ENCODE assay signal across 24 mouse cellular contexts in the genomic region with DNA sequence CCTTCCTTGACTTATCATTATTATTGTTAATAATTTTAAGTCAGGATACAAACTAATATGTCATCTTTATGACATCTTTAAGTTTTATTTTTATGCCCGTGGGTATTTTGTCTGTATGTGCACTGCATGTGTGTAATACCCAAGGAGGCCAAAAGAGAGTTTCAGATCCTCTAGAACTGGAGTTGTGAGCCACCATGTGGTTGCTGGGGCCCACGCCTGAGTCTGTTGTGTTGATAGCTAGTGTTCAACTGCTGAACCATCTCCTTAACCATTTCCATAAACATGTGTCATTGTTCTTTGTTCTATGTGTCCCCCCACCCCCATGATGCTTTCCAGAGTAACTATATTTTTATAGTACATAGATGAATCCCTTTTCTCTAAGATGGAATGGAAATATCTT.
DNase-seq lines count a peak whose midpoint lies in the region; ATAC-seq and TF ChIP-seq lines count a peak whose summit lies in the region.
"Had no signal": no experiment of that assay in that cellular context is flagged by ENCODE, and none has a peak within 500 bp of the region (broad histone marks: within the 10 kb centered on the region; RNA-seq: fewer than 3 reads in every experiment).

No protein-coding gene starts in this region.

- peak; percentile 44 for TF ChIP-seq RAD21 in CH12.LX (IDR thresholded peaks at IDR 0.05; ENCODE audit: low read depth, low read length)

- no peak for DNase-seq in lung, postnatal 0 days (ENCODE audit: low spot score)
- DNase-seq in lung, postnatal 14 days, result no peak
- DNase-seq in CH12.LX (ENCODE audit: extremely low read depth), result peak; percentile 35
- DNase-seq in ovary, postnatal 10 days (ENCODE audit: low spot score), result no peak
- DNase-seq in forebrain, embryonic 10.5 days (ENCODE audit: extremely low spot score, low spot score), result no peak
- DNase-seq: adrenal gland, adult 8-10 months; adrenal gland, postnatal 25 days; B cell, adult 2 months; cerebellum, adult 18-20 months; cerebellum, adult 9-10 months; cerebellum, postnatal 14 days; forebrain, postnatal 0 days; gastrocnemius, postnatal 10 days; gastrocnemius, postnatal 36 days; heart, postnatal 36 days had no signal

- no peak for TF ChIP-seq EP300 in lung, postnatal 0 days (IDR thresholded peaks at IDR 0.05)
- TF ChIP-seq EP300 in CH12.LX (IDR thresholded peaks at IDR 0.05; ENCODE audit: low read length), result no peak

- 65% methylated on average over 2 of the region's 2 CpGs for WGBS in intestine, postnatal 0 days
- 69% methylated on average over 2 of the region's 2 CpGs for WGBS in intestine, embryonic 16.5 days
- 68% methylated on average over 2 of the region's 2 CpGs for WGBS in lung, postnatal 0 days
- 85% methylated on average over 2 of the region's 2 CpGs for WGBS in forebrain, embryonic 10.5 days

- TF ChIP-seq CTCF in intestine, postnatal 0 days (IDR thresholded peaks at IDR 0.05; ENCODE audit: low read depth), result 0 out of 2 replicates have a peak, but pooled peaks have one; percentile 7
- 0 out of 2 replicates have a peak, but pooled peaks have one; percentile 6 for TF ChIP-seq CTCF in lung, postnatal 0 days (IDR thresholded peaks at IDR 0.05)
- TF ChIP-seq CTCF in CH12.LX (conservative IDR thresholded peaks at IDR 0.05 in 1 of 2, IDR thresholded peaks at IDR 0.05 in 1 of 2; ENCODE audit: low read depth in 2 of 2, low read length in 2 of 2), result peak in 1 of 2 experiments; percentile 52; a peak in 2 of 4 replicates

- no peak overlapping the region for H3K27ac ChIP-seq in intestine, postnatal 0 days (ENCODE audit: low read depth, low read length)
- no peak overlapping the region for H3K27ac ChIP-seq in intestine, embryonic 16.5 days (ENCODE audit: low read length)
- no peak overlapping the region for H3K27ac ChIP-seq in lung, postnatal 0 days (ENCODE audit: low read length)
- H3K27ac ChIP-seq in CH12.LX (ENCODE audit: insufficient read depth, low read depth), result no peak overlapping the region
- no peak overlapping the region for H3K27ac ChIP-seq in forebrain, embryonic 10.5 days
- H3K27ac ChIP-seq: hindbrain, embryonic 10.5 days; hindbrain, embryonic 13.5 days had no signal

- no peaks in the 10 kb centered on the region for H3K36me3 ChIP-seq in intestine, postnatal 0 days (ENCODE audit: control insufficient read depth, insufficient read depth)
- H3K36me3 ChIP-seq in intestine, embryonic 16.5 days (ENCODE audit: control insufficient read depth, insufficient read depth, low read length), result no peaks in the 10 kb centered on the region
- H3K36me3 ChIP-seq in lung, postnatal 0 days (ENCODE audit: insufficient read depth, low read length), result no peaks in the 10 kb centered on the region
- H3K36me3 ChIP-seq in CH12.LX (replicated peaks in 1 of 2; ENCODE audit: control insufficient read depth in 1 of 2, insufficient read depth in 1 of 2, low read length in 1 of 2), result no peaks in the 10 kb centered on the region
- H3K36me3 ChIP-seq in forebrain, embryonic 10.5 days (replicated peaks), result no peaks in the 10 kb centered on the region
- H3K36me3 ChIP-seq: hindbrain, embryonic 10.5 days; hindbrain, embryonic 13.5 days had no signal

- H3K9ac ChIP-seq in intestine, postnatal 0 days (ENCODE audit: low read depth, low read length), result no peak overlapping the region
- H3K9ac ChIP-seq in intestine, embryonic 16.5 days (ENCODE audit: low read depth, low read length), result no peak overlapping the region
- no peak overlapping the region for H3K9ac ChIP-seq in lung, postnatal 0 days (replicated peaks; ENCODE audit: low read depth)
- no peak overlapping the region for H3K9ac ChIP-seq in CH12.LX (ENCODE audit: insufficient read depth, low read depth)
- H3K9ac ChIP-seq: forebrain, postnatal 0 days; hindbrain, embryonic 13.5 days had no signal

- no peak for TF ChIP-seq POLR2A in CH12.LX (IDR thresholded peaks at IDR 0.05; ENCODE audit: low read depth, low read length)

- H3K27me3 ChIP-seq in intestine, postnatal 0 days (replicated peaks; ENCODE audit: control insufficient read depth, insufficient read depth, low read length), result no peaks in the 10 kb centered on the region
- no peaks in the 10 kb centered on the region for H3K27me3 ChIP-seq in intestine, embryonic 16.5 days (replicated peaks; ENCODE audit: control insufficient read depth, insufficient read depth, low read length)
- no peaks in the 10 kb centered on the region for H3K27me3 ChIP-seq in lung, postnatal 0 days (replicated peaks; ENCODE audit: insufficient read depth, low read length)
- no peaks in the 10 kb centered on the region for H3K27me3 ChIP-seq in CH12.LX (replicated peaks)
- H3K27me3 ChIP-seq in forebrain, embryonic 10.5 days (ENCODE audit: poor library complexity, severe bottlenecking), result no peaks in the 10 kb centered on the region
- H3K27me3 ChIP-seq: hindbrain, embryonic 13.5 days had no signal

- no peaks in the 10 kb centered on the region for H3K4me1 ChIP-seq in intestine, postnatal 0 days (replicated peaks; ENCODE audit: control insufficient read depth, insufficient read depth, low read length)
- no peaks in the 10 kb centered on the region for H3K4me1 ChIP-seq in intestine, embryonic 16.5 days (ENCODE audit: control insufficient read depth, insufficient read depth, low read length)
- no peaks in the 10 kb centered on the region for H3K4me1 ChIP-seq in lung, postnatal 0 days (ENCODE audit: insufficient read depth, low read depth, low read length)
- peaks cover 0 to 6% of the 10 kb centered on the region in 2 experiments; a peak in 2 of 4 replicates for H3K4me1 ChIP-seq in CH12.LX (ENCODE audit: control insufficient read depth in 1 of 2, insufficient read depth in 2 of 2)
- H3K4me1 ChIP-seq in forebrain, embryonic 10.5 days, result no peaks in the 10 kb centered on the region
- H3K4me1 ChIP-seq: hindbrain, embryonic 10.5 days; hindbrain, embryonic 13.5 days had no signal

- H3K79me2 ChIP-seq in CH12.LX (replicated peaks; ENCODE audit: control insufficient read depth, extremely low read depth, insufficient read depth, poor library complexity, severe bottlenecking), result no peaks in the 10 kb centered on the region

- no peak overlapping the region for H3K4me2 ChIP-seq in intestine, postnatal 0 days (replicated peaks; ENCODE audit: low read depth)
- no peak overlapping the region for H3K4me2 ChIP-seq in intestine, embryonic 16.5 days (ENCODE audit: low read depth, low read length)
- no peak overlapping the region for H3K4me2 ChIP-seq in lung, postnatal 0 days (replicated peaks; ENCODE audit: low read depth, low read length)
- H3K4me2 ChIP-seq in CH12.LX (ENCODE audit: insufficient read depth, low read depth, poor library complexity, severe bottlenecking), result no peak overlapping the region
- H3K4me2 ChIP-seq: heart, embryonic 11.5 days; hindbrain, embryonic 13.5 days had no signal

- dilution Hi-C loops in CH12.LX (cut with MboI; ENCODE audit: extremely low pct_ligation_motif_present, extremely low pct_unique_long_range_greater_than_20kb, low sequenced_read_pairs), result no loop called here

- in situ Hi-C loops in CH12.LX (cut with MboI; ENCODE audit: low pct_ligation_motif_present, low pct_unique_long_range_greater_than_20kb, low sequenced_read_pairs), result no loop called here

- no peak for ATAC-seq in intestine, postnatal 0 days
- ATAC-seq in intestine, embryonic 16.5 days, result no peak
- ATAC-seq in lung, postnatal 0 days, result no peak
- 0 out of 2 replicates have a peak, but pooled peaks have one; percentile 29 for ATAC-seq in megakaryocyte progenitor cell, adult 5-6 weeks (replicated peaks; ENCODE audit: poor library complexity)
- ATAC-seq: activated CD4-positive, CD25-positive, alpha-beta regulatory T cell, adult 4 months; forebrain, embryonic 14.5 days; forebrain, postnatal 0 days; hindbrain, embryonic 16.5 days had no signal

- H3K9me3 ChIP-seq in intestine, postnatal 0 days (ENCODE audit: control insufficient read depth), result no peaks in the 10 kb centered on the region
- no peaks in the 10 kb centered on the region for H3K9me3 ChIP-seq in intestine, embryonic 16.5 days (ENCODE audit: control insufficient read depth, low read length)
- H3K9me3 ChIP-seq in lung, postnatal 0 days (ENCODE audit: low read length), result no peaks in the 10 kb centered on the region
- no peaks in the 10 kb centered on the region for H3K9me3 ChIP-seq in CH12.LX (replicated peaks; ENCODE audit: low read length)
- no peaks in the 10 kb centered on the region for H3K9me3 ChIP-seq in forebrain, embryonic 10.5 days
- H3K9me3 ChIP-seq: hindbrain, embryonic 10.5 days; hindbrain, embryonic 13.5 days had no signal

- no peak overlapping the region for H3K4me3 ChIP-seq in intestine, postnatal 0 days (ENCODE audit: low read depth, low read length)
- H3K4me3 ChIP-seq in intestine, embryonic 16.5 days (ENCODE audit: low read length), result no peak overlapping the region
- H3K4me3 ChIP-seq in lung, postnatal 0 days (ENCODE audit: low read depth, low read length), result no peak overlapping the region
- no peak overlapping the region for H3K4me3 ChIP-seq in CH12.LX (replicated peaks in 1 of 3; ENCODE audit: low read depth in 2 of 3, low read length in 2 of 3, poor library complexity in 1 of 3)
- no peak overlapping the region for H3K4me3 ChIP-seq in forebrain, embryonic 10.5 days
- H3K4me3 ChIP-seq: hindbrain, embryonic 10.5 days; hindbrain, embryonic 13.5 days had no signal

TF ChIP-seq in CH12.LX, 34 proteins besides CTCF, POLR2A, EP300 and RAD21 (continues in another document):
- TF ChIP-seq TBP (conservative IDR thresholded peaks at IDR 0.05; ENCODE audit: low read depth, low read length), result no peak
- no peak for TF ChIP-seq E2F4 (IDR thresholded peaks at IDR 0.05; ENCODE audit: insufficient replicate concordance, low read depth, low read length)
- TF ChIP-seq ZC3H11A (IDR thresholded peaks at IDR 0.05; ENCODE audit: low read depth, low read length), result no peak
- TF ChIP-seq POLR2AphosphoS2 (IDR thresholded peaks at IDR 0.05; ENCODE audit: low read depth, low read length), result no peak
- no peak for TF ChIP-seq CHD2 (IDR thresholded peaks at IDR 0.05; ENCODE audit: low read length)
- no peak for TF ChIP-seq MXI1 (IDR thresholded peaks at IDR 0.05; ENCODE audit: low read depth, low read length)
- no peak for TF ChIP-seq MEF2A (IDR thresholded peaks at IDR 0.05; ENCODE audit: borderline replicate concordance, low read depth, low read length)
- no peak for TF ChIP-seq MAFK (IDR thresholded peaks at IDR 0.05; ENCODE audit: insufficient replicate concordance, low read length)
- TF ChIP-seq ETS1 (conservative IDR thresholded peaks at IDR 0.05; ENCODE audit: low read depth, low read length), result no peak
- no peak for TF ChIP-seq PAX5 (IDR thresholded peaks at IDR 0.05; ENCODE audit: low read length)
- TF ChIP-seq IRF4 (IDR thresholded peaks at IDR 0.05; ENCODE audit: low read depth, low read length), result 0 out of 2 replicates have a peak, but pooled peaks have one; percentile 32
- peak; percentile 45; the same call in 1 of the 2 replicates for TF ChIP-seq MYC (IDR thresholded peaks at IDR 0.05; ENCODE audit: low read depth, low read length)
- TF ChIP-seq NRF1 (IDR thresholded peaks at IDR 0.05; ENCODE audit: low read depth, low read length), result no peak
- TF ChIP-seq USF1 (IDR thresholded peaks at IDR 0.05; ENCODE audit: low read depth, low read length), result no peak
- TF ChIP-seq SMC3 (IDR thresholded peaks at IDR 0.05; ENCODE audit: low read depth, low read length), result 0 out of 2 replicates have a peak, but pooled peaks have one; percentile 15
